Mouse (Mus musculus) left cerebral cortex, adult 18-20 months (tissue): Measurements from ENCODE around the gene Pgf. TPM values are rescaled to one million over a fixed set of nuclear protein-coding genes. Genes with fewer than 3 reads are reported as not detected.
A peak's percentile ranks its signal among the peaks of the same experiment; 100 is the strongest.
"Not testable (repeated sequence)": the region's sequence is repeated elsewhere in the genome, so short reads cannot be mapped to it uniquely, and the experiment has no call there.

Experiments used
- DNase-seq, 2 experiments: peaks; one replicate each; pipeline ENCODE4 v3.0.0; 2021 to 2022; ENCODE audit warnings: low spot score in 2 of 2, mixed read lengths in 1 of 2
- total RNA-seq, 2 experiments: library from RNA; stranded (reverse); gene quantifications; 2 replicates each; pipeline ENCODE4 v1.2.3; 2021

Gene Pgf
- total RNA-seq, 2 experiments from 2014 or later = 2.5 to 3.0 TPM

GRCm38 (mm10) chr12:85158801-85159200 lies 18.8 kb downstream of the Pgf start:
- no peak for DNase-seq

GRCm38 (mm10) chr12:85157797-85158460 lies 19.7 kb downstream of the Pgf start:
- DNase-seq = no peak

DNA sequence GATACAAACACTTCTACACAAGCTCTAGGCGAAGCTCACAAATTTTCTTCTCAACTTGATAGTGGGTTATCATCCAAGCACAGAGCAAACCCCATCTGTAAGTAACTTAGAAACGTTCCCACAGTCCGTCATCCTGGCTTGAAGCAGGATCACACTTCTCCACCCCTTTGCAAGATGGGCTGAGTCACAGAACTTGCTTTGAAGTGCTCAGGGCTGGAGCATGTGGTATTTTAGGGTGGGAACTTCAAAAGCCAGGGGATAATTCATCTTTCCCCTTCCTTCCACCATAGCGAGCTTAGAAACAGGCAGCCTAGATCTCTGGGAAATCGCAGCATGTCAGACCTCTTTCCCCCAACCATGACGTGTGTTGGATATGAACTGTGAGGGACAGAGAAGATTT lies 21.3 kb downstream of the Pgf start:
- DNase-seq = no peak

DNA sequence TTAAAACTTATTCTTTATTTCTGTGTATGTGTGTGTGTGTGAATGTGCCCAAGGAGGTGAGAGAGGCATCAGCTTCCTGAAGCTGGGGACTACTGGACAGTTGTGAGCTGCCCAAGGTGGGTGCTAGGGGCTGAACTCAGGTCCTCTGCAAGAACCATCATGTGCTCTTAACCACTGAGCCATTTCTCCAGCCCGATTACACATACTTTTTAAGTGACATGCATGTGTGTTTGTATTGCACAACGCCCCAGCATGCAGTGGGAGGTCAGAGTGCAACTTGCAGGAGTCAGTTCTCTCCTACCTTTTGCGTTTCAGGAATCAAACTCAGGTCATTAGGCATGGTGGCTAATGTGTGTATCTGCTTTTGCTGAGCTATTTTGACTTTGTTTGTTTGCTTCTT lies 24.6 kb downstream of the Pgf start:
- DNase-seq = no peak

DNA sequence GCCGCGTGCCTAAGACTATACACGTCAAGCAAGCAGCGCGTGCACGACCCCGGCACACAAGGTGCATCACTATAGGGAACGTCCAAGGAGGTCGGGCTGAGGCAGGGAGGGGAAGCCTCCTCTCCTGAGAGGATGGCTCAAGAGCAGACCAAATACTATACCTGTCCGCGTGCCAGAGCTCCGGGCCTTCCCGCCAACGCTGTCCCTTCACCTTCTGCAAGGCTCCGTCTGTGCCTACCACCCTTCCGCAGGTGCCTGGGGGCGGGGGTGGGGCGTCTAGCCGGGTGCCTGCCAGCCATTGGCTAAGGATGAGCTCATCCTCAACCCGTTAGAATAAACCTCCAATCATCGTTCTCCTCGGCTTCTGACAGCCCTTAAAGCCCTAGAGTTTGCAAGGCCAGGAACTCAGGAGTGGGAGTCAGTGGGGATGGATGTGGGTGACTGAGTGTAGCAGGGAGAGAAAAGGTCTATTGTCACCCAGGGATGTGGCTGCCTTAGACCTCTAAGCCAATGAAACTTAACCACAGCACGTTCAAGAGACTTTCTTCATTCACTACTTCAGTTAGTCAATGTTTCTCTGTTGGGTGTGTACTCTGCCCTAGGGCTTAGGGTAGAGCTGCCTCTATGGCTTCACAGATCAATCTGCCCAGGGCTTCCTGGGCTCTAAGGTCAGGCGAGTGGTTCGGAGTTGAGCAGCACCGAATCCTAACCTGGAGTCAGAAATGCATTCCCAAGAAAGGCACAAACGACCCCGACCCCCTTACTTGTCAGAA lies 26.4 kb downstream of the Pgf start, which contains the start of gene Rps6kl1:
TSS of gene Rps6kl1 (minus strand) at position 263 of the 773 bp plus-strand sequence.
- peak; percentile 77 to 80 for DNase-seq

- no peak for DNase-seq
These were observed 27.1 kb downstream of the Pgf start for GRCm38 (mm10) chr12:85150321-85151001.

DNA sequence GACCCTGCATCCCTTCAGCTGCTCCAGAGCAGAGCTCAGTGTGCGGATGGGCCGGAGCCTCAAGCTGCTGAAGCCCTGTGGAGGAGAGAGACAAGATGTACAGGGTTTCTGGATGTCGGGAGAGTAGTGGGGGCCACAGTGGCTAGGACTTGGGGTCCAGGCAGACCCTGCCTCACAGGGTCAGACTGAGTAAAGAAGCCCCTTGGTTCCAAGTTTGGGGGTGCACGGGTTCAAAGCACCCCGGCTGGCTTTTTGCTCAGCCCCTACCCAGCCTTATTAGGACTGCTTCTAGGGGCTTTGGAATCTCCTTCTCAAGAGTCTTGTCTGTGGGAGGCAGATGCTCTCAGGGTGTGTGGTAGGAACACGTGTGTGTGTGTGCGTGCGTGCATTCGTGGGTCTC lies 30.7 kb downstream of the Pgf start:
- DNase-seq = no peak

DNA sequence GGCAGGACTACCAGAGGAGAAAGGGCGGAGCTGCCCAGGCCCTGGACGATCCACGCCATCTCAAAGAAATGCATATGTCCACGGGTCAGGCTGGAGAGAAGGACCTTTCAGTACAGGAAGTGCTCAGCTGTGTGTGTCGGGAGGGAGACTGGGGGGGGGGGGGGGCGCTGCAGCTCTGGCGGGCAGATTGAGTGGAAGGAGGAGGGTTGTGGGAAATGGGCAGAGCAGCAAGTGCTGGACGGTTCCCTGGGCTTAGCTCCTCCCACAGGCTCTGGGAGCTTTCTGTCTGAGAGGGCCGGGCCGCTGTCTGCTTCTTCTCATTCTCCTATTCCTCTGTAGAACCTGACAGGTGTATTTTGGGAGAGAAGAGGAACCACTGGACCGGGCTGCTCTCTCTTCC lies 31.2 kb downstream of the Pgf start:
- no peak for DNase-seq

- no peak for DNase-seq
These were observed 32.0 kb downstream of the Pgf start for GRCm38 (mm10) chr12:85145630-85146029.

GRCm38 (mm10) chr12:85144821-85145220 lies 32.8 kb downstream of the Pgf start:
- DNase-seq = no peak

- DNase-seq = not testable (repeated sequence)
These were observed 33.3 kb downstream of the Pgf start for GRCm38 (mm10) chr12:85144276-85144675.

- DNase-seq = peak; percentile 76 to 89
These were observed 34.8 kb downstream of the Pgf start for GRCm38 (mm10) chr12:85142803-85143202.

DNA sequence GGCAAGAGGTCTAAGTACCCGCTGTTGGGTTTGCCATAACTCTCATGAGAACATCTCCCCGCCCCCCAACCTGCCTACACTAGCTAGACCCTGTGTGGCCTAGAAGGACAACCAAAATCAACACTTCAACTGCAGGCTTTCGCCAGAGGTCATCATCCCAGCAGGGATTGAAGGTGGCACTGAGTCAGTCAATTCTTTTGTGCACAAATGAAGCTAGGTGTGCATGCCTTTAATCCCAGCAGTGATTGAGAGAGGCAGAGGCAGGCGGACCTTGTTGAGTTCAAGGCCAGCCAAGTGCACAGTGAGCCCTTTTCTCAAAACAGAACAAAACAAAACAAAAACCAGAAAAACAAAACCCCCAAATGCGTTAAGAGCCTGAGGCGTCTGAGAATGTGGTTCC lies 36.5 kb downstream of the Pgf start:
- DNase-seq = no peak

DNA sequence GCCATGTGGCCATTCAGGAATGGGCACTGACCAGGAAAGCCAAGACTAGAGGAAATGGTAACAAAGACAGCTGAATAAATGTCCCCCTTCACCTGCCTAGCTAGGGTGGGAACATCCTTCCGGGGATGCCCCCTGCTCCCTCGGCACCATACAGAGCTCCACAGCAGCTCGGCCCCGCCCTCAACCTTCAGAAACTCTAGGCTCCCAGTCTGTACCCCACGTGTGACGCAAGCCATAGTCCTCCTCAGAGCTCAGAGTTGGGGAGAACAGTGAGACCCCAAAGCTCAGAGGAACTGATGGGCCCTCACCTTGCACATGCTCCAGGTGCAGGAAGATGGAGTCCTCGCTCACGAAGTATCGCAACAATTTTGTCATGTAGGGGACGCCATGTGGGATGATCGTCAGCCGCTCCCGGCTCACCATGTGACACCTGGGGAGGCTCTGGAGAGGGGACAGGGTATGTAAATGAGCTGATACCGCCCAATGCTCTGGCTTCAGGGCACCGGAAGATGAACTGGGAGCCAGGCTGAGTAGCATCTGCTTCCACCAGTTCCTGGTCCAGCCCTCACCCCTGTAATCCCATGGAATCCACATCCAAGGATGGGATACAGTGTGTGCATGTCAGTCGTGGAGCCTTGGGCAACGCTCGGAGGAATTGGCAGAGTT lies 37.4 kb downstream of the Pgf start:
- DNase-seq = no peak

GRCm38 (mm10) chr12:85136627-85137026 lies 41.0 kb downstream of the Pgf start:
- no peak for DNase-seq

- DNase-seq = no peak
These were observed 41.8 kb downstream of the Pgf start for GRCm38 (mm10) chr12:85135513-85136470.

- DNase-seq = no peak
These were observed 43.4 kb downstream of the Pgf start for GRCm38 (mm10) chr12:85134043-85134794.

DNA sequence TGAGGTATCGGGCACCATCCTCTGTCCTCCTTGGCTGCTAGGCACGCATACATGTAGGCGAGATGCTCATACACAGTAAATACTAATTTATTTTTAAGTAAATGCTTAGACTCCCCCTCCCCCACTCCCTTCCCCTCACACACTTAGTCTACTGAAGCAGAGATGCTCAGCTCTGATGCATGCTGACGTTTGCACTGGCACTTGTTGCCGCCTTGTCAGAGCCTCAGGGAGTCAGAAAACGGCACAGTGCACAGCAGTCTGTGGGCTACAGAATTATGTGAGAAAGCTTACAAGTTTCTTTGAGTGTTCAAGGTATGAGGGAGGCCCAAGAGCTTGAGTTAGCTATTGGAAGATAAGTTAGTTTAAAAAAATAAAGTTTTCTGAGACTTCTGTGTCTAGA lies 46.2 kb downstream of the Pgf start:
- no peak for DNase-seq

GRCm38 (mm10) chr12:85129426-85129978 lies 48.1 kb downstream of the Pgf start:
- no peak for DNase-seq
